Comparison of ENCODE assay signal across 8 mouse cellular contexts in the genomic region with DNA sequence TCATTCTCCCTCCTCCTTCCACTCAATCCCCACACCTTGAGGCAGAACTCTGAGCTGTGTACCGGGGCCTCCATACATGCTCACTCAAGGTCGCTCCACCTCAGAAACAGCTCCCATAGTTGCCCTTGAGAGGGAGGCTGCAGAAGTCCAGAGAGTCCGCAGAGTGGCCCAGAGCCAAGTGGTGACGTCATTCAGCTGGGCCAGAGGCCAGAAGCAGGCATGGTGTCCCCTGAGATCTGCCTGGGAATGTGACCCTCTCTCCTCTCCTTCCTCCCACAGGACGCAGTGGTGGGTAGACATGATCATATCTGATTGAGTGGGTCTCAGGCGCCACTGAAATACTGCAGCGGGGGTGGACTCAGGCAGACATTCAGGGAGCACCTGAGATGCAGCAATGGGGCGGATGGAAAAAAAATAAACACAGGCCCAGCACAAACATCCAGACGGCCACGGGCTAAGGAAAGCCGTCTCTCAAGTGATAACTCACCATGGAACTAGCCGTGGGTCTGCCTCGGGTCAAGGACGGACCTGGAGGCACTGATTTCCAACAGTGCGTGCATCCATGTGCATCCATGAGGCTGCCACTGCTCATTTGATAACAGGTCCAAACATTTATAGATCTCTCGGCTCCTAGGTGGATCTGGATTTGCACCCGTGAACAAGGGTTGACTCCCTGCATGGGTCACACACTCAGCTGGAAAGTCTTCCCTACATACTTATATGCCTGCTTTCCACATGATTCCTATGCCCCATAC. TPM values are rescaled to one million over a fixed set of nuclear protein-coding genes. Genes with fewer than 3 reads are reported as not detected.
DNase-seq lines count a peak whose midpoint lies in the region; ATAC-seq and TF ChIP-seq lines count a peak whose summit lies in the region.

No protein-coding gene starts in this region.

- H3K27ac ChIP-seq in heart, postnatal 0 days (ENCODE audit: low read depth): peak overlapping the region; percentile 76
- no peak overlapping the region for H3K27ac ChIP-seq in liver, adult 2 months (replicated peaks; ENCODE audit: insufficient read depth, low read depth, low read length)
- no peak overlapping the region for H3K27ac ChIP-seq in stomach, embryonic 16.5 days (ENCODE audit: low read length)

- DNase-seq in retina, postnatal 1 day: peak; percentile 76
- no peak for DNase-seq in retina, embryonic 14.5 days (ENCODE audit: low spot score)
- DNase-seq in cerebellum, postnatal 25 days: peak; percentile 84 to 87
- peak; percentile 76 for DNase-seq in heart, postnatal 0 days (ENCODE audit: low spot score)
- DNase-seq in liver, adult 2 months (ENCODE audit: extremely low read depth, low read depth, low spot score): peak; percentile 28
- DNase-seq in urinary bladder, adult 18-20 months (ENCODE audit: low spot score in 2 of 2): no peak

- no peak overlapping the region for H3K9ac ChIP-seq in heart, postnatal 0 days (replicated peaks; ENCODE audit: low read depth, low read length)
- no peak overlapping the region for H3K9ac ChIP-seq in liver, adult 2 months (ENCODE audit: low read depth, low read length)
- H3K9ac ChIP-seq in stomach, embryonic 16.5 days (ENCODE audit: low read length): no peak overlapping the region

- H3K79me2 ChIP-seq in liver, adult 2 months (ENCODE audit: control insufficient read depth, insufficient read depth, low read length): no peaks in the 10 kb centered on the region

- H3K4me3 ChIP-seq in heart, postnatal 0 days (ENCODE audit: low read depth, low read length): no peak overlapping the region
- H3K4me3 ChIP-seq in liver, adult 2 months (ENCODE audit: insufficient read depth, low read depth, low read length): no peak overlapping the region
- no peak overlapping the region for H3K4me3 ChIP-seq in stomach, embryonic 16.5 days (replicated peaks; ENCODE audit: low read length)

- no peaks in the 10 kb centered on the region for H3K36me3 ChIP-seq in heart, postnatal 0 days (replicated peaks; ENCODE audit: control insufficient read depth, insufficient read depth, low read length)
- no peaks in the 10 kb centered on the region for H3K36me3 ChIP-seq in liver, adult 2 months (ENCODE audit: control insufficient read depth, insufficient read depth, low read length)
- H3K36me3 ChIP-seq in stomach, embryonic 16.5 days (ENCODE audit: control insufficient read depth, insufficient read depth, low read length): no peaks in the 10 kb centered on the region

- no peak for TF ChIP-seq CTCF in heart, postnatal 0 days (IDR thresholded peaks at IDR 0.05; ENCODE audit: low read depth)
- TF ChIP-seq CTCF in liver, adult 2 months (IDR thresholded peaks at IDR 0.05; ENCODE audit: low read depth, low read length): no peak

- peaks cover 9% of the 10 kb centered on the region for H3K4me1 ChIP-seq in heart, postnatal 0 days (ENCODE audit: control insufficient read depth, insufficient read depth)
- no peaks in the 10 kb centered on the region for H3K4me1 ChIP-seq in liver, adult 2 months (ENCODE audit: control insufficient read depth, insufficient read depth, low read length)
- no peaks in the 10 kb centered on the region for H3K4me1 ChIP-seq in stomach, embryonic 16.5 days (ENCODE audit: control insufficient read depth, insufficient read depth, low read length)

- no peaks in the 10 kb centered on the region for H3K27me3 ChIP-seq in heart, postnatal 0 days (ENCODE audit: control insufficient read depth, insufficient read depth, low read length)
- no peaks in the 10 kb centered on the region for H3K27me3 ChIP-seq in liver, adult 2 months (ENCODE audit: control insufficient read depth, insufficient read depth, low read length)
- H3K27me3 ChIP-seq in stomach, embryonic 16.5 days (ENCODE audit: control insufficient read depth, insufficient read depth, low read length): no peaks in the 10 kb centered on the region

- peak; percentile 97 for ATAC-seq in heart, postnatal 0 days (ENCODE audit: insufficient read depth, low read depth)
- ATAC-seq in stomach, embryonic 16.5 days (ENCODE audit: insufficient read depth, low FRiP score): peak; percentile 71
- no peak for ATAC-seq in monocyte, adult 5-6 weeks (replicated peaks; ENCODE audit: insufficient number of reproducible peaks, low FRiP score, low TSS enrichment, poor library complexity, severe bottlenecking)

- TF ChIP-seq POLR2A in liver, adult 2 months (IDR thresholded peaks at IDR 0.05; ENCODE audit: extremely low read depth, insufficient read depth, low read length): no peak

- no peaks in the 10 kb centered on the region for H3K9me3 ChIP-seq in heart, postnatal 0 days (replicated peaks; ENCODE audit: control insufficient read depth, low read length)
- 0 out of 2 replicates have a peak, but pooled peaks cover 3% of the 10 kb centered on the region for H3K9me3 ChIP-seq in stomach, embryonic 16.5 days (replicated peaks; ENCODE audit: control insufficient read depth, low read length)

- H3K4me2 ChIP-seq in heart, postnatal 0 days (ENCODE audit: low read depth, low read length): peak overlapping the region; percentile 33; the same call in 1 of the 2 replicates
- no peak overlapping the region for H3K4me2 ChIP-seq in stomach, embryonic 16.5 days (ENCODE audit: low read depth, low read length)

- 15% methylated on average over 17 of the region's 17 CpGs for WGBS in heart, postnatal 0 days
- 45% methylated on average over 17 of the region's 17 CpGs for WGBS in liver, adult 2 months
- WGBS in stomach, embryonic 16.5 days: 56% methylated on average over 17 of the region's 17 CpGs

- peak; percentile 64; the same call in 1 of the 2 replicates for TF ChIP-seq EP300 in heart, postnatal 0 days (IDR thresholded peaks at IDR 0.05; ENCODE audit: low read depth)

RNA-seq across cellular contexts. Expression of a gene that starts 34.1 kb away (rescaled TPM):
- total RNA-seq in heart, postnatal 0 days (2014; rRNA removed; ENCODE audit: low replicate concordance): 6.2 and 8.5 TPM in 2 replicates
- 7.1 and 8.2 TPM in 2 replicates for polyA plus RNA-seq in heart, postnatal 0 days (2015; fragmentation: Nextera tagmentation; extraction: Ambion mirVana)
- 2.9 and 5.2 TPM in 2 replicates for total RNA-seq in liver, adult 2 months (2014; rRNA removed)
- 14.8 and 15.9 TPM in 2 replicates for polyA plus RNA-seq in liver, adult 2 months (2012; rRNA removed)
- 32.3 and 34.6 TPM in 2 replicates for polyA plus RNA-seq in stomach, embryonic 16.5 days (2015; fragmentation: Nextera tagmentation; extraction: Ambion mirVana)
- total RNA-seq in monocyte, adult 5-6 weeks (2017): 0.38 to 5.1 TPM (median 1.5 TPM) in 3 replicates

RNA-seq across cellular contexts. Expression of a gene that starts 36.2 kb away (rescaled TPM):
- total RNA-seq in heart, postnatal 0 days (2014; rRNA removed; ENCODE audit: low replicate concordance): 5.6 and 17.1 TPM in 2 replicates
- 5.9 and 6.9 TPM in 2 replicates for polyA plus RNA-seq in heart, postnatal 0 days (2015; fragmentation: Nextera tagmentation; extraction: Ambion mirVana)
- 0.37 and 0.40 TPM in 2 replicates for total RNA-seq in liver, adult 2 months (2014; rRNA removed)
- polyA plus RNA-seq in liver, adult 2 months (2012; rRNA removed): 0.22 and 0.55 TPM in 2 replicates
- 37.3 and 41.8 TPM in 2 replicates for polyA plus RNA-seq in stomach, embryonic 16.5 days (2015; fragmentation: Nextera tagmentation; extraction: Ambion mirVana)
- 2.2 to 2.6 TPM (median 2.5 TPM) in 3 replicates for total RNA-seq in monocyte, adult 5-6 weeks (2017)

Comparison
In these comparisons a context has a peak if more than half of its experiments do, and no peak if none do; other contexts are left out.
1. DNase-seq: peak in retina, postnatal 1 day (single experiment), cerebellum, postnatal 25 days (2 of 2), heart, postnatal 0 days (single experiment) and liver, adult 2 months (single experiment); none in retina, embryonic 14.5 days (single experiment) and urinary bladder, adult 18-20 months (0 of 2).